Mouse (Mus musculus) liver, postnatal 0 days (tissue): Measurements from ENCODE around the gene 1810030O07Rik. TPM values are rescaled to one million over a fixed set of nuclear protein-coding genes. Genes with fewer than 3 reads are reported as not detected.
"Not testable (repeated sequence)": the region's sequence is repeated elsewhere in the genome, so short reads cannot be mapped to it uniquely, and the experiment has no call there.

Source experiments
- ATAC-seq: fragments of 200-750 bp; cut with Nextera tagmentation; 2 replicates; pipeline ENCODE4 v1.8.0; 2017; ENCODE audit warnings: mild to moderate bottlenecking, moderate library complexity
- DNase-seq: peaks from one replicate; pipeline ENCODE4 v3.0.0-alpha.2; 2016
- H3K27ac ChIP-seq: fragments of 300-500 bp; sonication (generic); 2 replicates; pipeline ENCODE4 v1.5.1; 2014; ENCODE audit warnings: antibody characterized with exemption, moderate library complexity, mild to moderate bottlenecking, low read depth
- H3K27me3 ChIP-seq: fragments of 300-500 bp; sonication (generic); 2 replicates; pipeline ENCODE4 v1.6.1; 2014; ENCODE audit warnings: low read length, control low read depth, mixed read lengths; ENCODE audit not compliant: insufficient read depth
- H3K36me3 ChIP-seq: fragments of 300-500 bp; sonication (generic); replicated peaks from 2 replicates; pipeline ENCODE4 v1.6.1; 2014; ENCODE audit warnings: mild to moderate bottlenecking, control low read depth, low read length, moderate library complexity, mixed read lengths; ENCODE audit not compliant: insufficient read depth
- H3K4me1 ChIP-seq: fragments of 300-500 bp; sonication (generic); 2 replicates; pipeline ENCODE4 v1.6.1; 2014; ENCODE audit warnings: antibody characterized with exemption, mild to moderate bottlenecking, control low read depth; ENCODE audit not compliant: insufficient read depth
- H3K4me2 ChIP-seq: fragments of 300-500 bp; sonication (generic); 2 replicates; pipeline ENCODE4 v1.6.1; 2014; ENCODE audit warnings: low read depth, mild to moderate bottlenecking, low read length, moderate library complexity, mixed read lengths
- H3K4me3 ChIP-seq: fragments of 300-500 bp; sonication (generic); 2 replicates; pipeline ENCODE4 v1.5.1; 2014; ENCODE audit warnings: low read depth, low read length
- H3K9ac ChIP-seq: fragments of 300-500 bp; sonication (generic); replicated peaks from 2 replicates; pipeline ENCODE4 v1.6.1; 2014; ENCODE audit warnings: mild to moderate bottlenecking, moderate library complexity
- H3K9me3 ChIP-seq: fragments of 300-500 bp; sonication (generic); 2 replicates; pipeline ENCODE4 v1.6.1; 2016; ENCODE audit warnings: mild to moderate bottlenecking, control low read depth, low read length, mixed read lengths
- CTCF ChIP-seq: sonication (generic); IDR thresholded peaks from 2 replicates; pipeline ENCODE4 v1.5.1; 2016; ENCODE audit warnings: antibody characterized with exemption, low read depth
- EP300 ChIP-seq: IDR thresholded peaks from 2 replicates; pipeline ENCODE4 v1.6.1; 2016; ENCODE audit warnings: antibody characterized with exemption, low read depth, mild to moderate bottlenecking
- WGBS: fragments of 180-500 bp; shearing (Covaris S2); extraction: QIAGEN DNeasy Blood & Tissue Kit; methylation state at CpG from one replicate; pipeline ENCODE4 v1.1.7; 2014; ENCODE audit not compliant: insufficient replicate concordance; 5-methylcytosine and 5-hydroxymethylcytosine counted together
- polyA plus RNA-seq: library from polyadenylated mRNA; unstranded; fragments of >200 nt; fragmentation: Nextera tagmentation; extraction: Ambion mirVana; gene quantifications from 2 replicates; pipeline ENCODE4 v1.2.1, GENCODE M21; 2015

The 1810030O07Rik gene
- polyA plus RNA-seq, 1 experiment from 2014 or later = 7.3 TPM

GRCm38 (mm10) chrX:12653879-12654278 is 19.6 kb downstream of the 1810030O07Rik start:
- no peaks in the 10 kb centered on the region for H3K4me1 ChIP-seq
- no peaks in the 10 kb centered on the region for H3K27me3 ChIP-seq
- no peak overlapping the region for H3K9ac ChIP-seq
- no peaks in the 10 kb centered on the region for H3K9me3 ChIP-seq
- ATAC-seq (no peak), DNase-seq (no peak)
- H3K27ac ChIP-seq = no peak overlapping the region
- no peak overlapping the region for H3K4me3 ChIP-seq
- TF ChIP-seq CTCF (no peak), EP300 (no peak)
- WGBS = 74% methylated on average over 2 of the region's 2 CpGs
- no peak overlapping the region for H3K4me2 ChIP-seq
- peaks cover 10% of the 10 kb centered on the region; the same call in 1 of the 2 replicates for H3K36me3 ChIP-seq

DNA sequence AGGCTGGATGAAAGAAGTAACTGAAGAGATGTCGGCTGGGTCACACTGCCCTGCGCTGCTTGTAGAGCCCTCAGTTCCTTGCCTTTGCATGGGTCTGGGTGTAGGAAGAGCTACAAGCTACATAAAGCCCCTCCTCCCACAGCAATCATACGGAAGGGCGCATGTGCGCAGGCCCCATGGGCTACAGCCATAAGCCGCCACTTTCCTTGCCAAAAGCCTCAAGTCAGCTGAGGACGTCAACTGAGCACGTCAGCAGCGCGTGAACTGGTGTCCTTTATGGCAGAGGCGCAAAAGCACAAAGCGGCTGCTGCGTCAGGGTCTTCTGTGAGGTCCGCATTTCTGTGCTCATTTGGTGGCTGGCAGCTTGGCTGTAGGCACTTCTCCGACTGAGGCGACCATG is 21.6 kb downstream of the 1810030O07Rik start:
- Histone ChIP-seq H3K36me3 (peaks cover 10% of the 10 kb centered on the region; the same call in 1 of the 2 replicates), H3K4me3 (no peak overlapping the region), H3K4me2 (no peak overlapping the region), H3K27me3 (no peaks in the 10 kb centered on the region), H3K9ac (no peak overlapping the region), H3K4me1 (no peaks in the 10 kb centered on the region), H3K9me3 (no peaks in the 10 kb centered on the region), H3K27ac (no peak overlapping the region)
- DNase-seq (no peak), ATAC-seq (no peak)
- no peak for TF ChIP-seq EP300
- TF ChIP-seq CTCF = no peak
- 81% methylated on average over 16 of the region's 16 CpGs for WGBS

DNA sequence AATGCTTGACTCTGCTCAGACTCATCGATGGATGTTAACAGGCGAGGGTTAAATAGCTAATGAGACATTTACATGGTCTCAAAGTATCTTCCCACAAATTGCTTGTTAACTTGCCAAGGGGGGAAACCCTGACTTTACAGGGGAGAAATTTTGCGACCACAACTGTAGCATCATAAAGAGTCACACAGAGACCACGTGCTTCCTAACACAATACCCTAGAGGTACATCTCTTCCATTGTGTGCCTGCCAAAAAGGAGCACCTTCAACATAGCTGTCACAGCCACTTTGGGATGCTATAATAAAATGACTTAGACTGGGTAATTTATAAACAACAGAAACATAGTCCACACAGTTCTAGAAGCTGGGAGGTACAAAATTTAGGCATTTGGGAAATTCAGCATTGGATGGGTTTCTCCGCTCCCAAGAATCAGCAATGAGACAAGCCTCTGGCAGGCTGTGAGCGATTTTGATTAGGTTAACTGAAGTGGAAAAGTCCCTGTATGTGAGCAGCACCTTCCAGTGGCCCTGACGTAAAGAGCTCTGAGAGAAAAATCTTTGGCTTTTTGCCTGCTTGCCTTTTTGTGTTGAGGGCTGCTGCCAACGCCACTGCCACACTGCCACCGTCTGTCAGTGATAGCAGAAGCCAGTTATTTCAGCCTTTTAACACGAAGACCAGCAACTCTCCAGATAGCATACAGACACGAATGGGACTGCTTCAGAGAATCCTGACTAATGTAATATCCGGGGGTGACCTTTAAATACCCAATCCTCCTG is 27.8 kb downstream of the 1810030O07Rik start:
- H3K27me3 ChIP-seq = no peaks in the 10 kb centered on the region
- 66% methylated on average over 12 of the region's 12 CpGs for WGBS
- H3K4me3 ChIP-seq = no peak overlapping the region
- H3K27ac ChIP-seq = no peak overlapping the region
- no peak for DNase-seq
- H3K4me1 ChIP-seq = no peaks in the 10 kb centered on the region
- H3K4me2 ChIP-seq = no peak overlapping the region
- no peak overlapping the region for H3K9ac ChIP-seq
- H3K9me3 ChIP-seq = no peaks in the 10 kb centered on the region
- TF ChIP-seq EP300 (no peak), CTCF (no peak)
- no peak for ATAC-seq
- no peaks in the 10 kb centered on the region for H3K36me3 ChIP-seq

DNA sequence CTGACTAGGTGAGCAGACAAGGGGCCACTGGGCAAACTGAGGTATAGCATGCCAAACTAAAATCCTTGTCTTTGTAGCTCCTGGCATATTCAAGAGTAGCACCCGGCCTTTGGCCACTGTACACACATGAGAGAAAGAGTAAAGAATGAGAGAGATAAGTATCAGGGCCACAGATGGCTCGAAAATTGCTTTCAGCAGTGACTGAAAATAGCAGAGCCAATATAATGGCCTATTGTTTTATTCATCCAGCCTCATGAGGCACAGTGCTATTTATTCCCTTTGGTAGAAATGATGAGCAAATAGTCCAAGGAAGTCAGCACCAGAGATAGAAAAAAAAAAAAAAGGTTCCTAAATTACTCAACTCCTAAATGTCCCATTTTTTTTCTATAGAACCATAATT is 28.5 kb downstream of the 1810030O07Rik start:
- DNase-seq (no peak), ATAC-seq (no peak)
- WGBS = 48% methylated on average over 2 of the region's 2 CpGs
- no peak overlapping the region for H3K9ac ChIP-seq
- H3K27ac ChIP-seq = no peak overlapping the region
- H3K4me3 ChIP-seq = no peak overlapping the region
- no peaks in the 10 kb centered on the region for H3K4me1 ChIP-seq
- no peaks in the 10 kb centered on the region for H3K9me3 ChIP-seq
- H3K4me2 ChIP-seq = no peak overlapping the region
- TF ChIP-seq EP300 (no peak), CTCF (no peak)
- H3K27me3 ChIP-seq = no peaks in the 10 kb centered on the region
- H3K36me3 ChIP-seq = no peaks in the 10 kb centered on the region

DNA sequence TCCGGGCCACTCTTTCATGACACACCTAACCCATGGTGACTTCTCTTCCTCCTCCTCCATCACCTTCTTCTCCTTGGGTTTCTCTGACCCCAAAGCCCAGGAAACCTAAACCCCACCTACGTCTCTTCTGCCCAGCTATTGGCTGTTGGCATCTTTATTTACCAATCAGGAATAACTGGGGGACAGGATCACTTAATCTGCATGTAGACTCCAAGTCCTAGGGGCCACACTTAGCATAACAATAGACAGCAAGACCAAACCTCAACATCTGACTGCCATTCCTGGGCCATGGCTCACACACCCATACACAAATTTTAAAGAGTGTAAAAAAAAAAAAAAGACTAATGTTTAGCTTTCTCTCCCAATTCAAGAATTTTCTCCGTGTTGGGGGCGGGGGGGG is 48.3 kb downstream of the 1810030O07Rik start:
- TF ChIP-seq CTCF (no peak), EP300 (no peak)
- ATAC-seq (no peak), DNase-seq (no peak)
- 58% methylated on average over 3 of the region's 4 CpGs for WGBS
- no peaks in the 10 kb centered on the region for H3K4me1 ChIP-seq
- H3K27me3 ChIP-seq = no peaks in the 10 kb centered on the region
- no peak overlapping the region for H3K27ac ChIP-seq
- H3K9ac ChIP-seq = no peak overlapping the region
- H3K4me2 ChIP-seq = no peak overlapping the region
- H3K36me3 ChIP-seq = no peaks in the 10 kb centered on the region
- no peaks in the 10 kb centered on the region for H3K9me3 ChIP-seq
- no peak overlapping the region for H3K4me3 ChIP-seq

DNA sequence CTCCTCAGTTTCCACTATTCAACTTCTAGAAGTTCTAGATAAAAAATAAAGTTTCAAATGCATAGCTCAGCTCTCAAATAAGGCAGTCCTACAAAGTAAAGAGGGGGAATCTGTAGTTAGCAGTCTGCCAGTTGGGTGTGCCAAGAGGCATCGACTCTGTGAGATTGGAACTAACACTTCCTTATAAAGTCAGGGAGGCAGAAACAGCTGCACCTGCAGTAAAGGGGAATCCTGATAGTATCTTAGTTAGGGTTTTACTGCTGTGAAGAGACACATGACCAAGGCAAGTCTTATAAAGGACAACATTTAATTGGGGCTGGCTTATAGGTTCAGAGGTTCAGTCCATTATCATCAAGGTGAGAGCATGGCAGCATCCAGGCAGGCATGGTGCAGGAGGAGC is 61.1 kb downstream of the 1810030O07Rik start:
- 87% methylated on average over 1 of the region's 1 CpGs for WGBS
- not testable (repeated sequence) for ATAC-seq, DNase-seq, H3K4me3 ChIP-seq, H3K27me3 ChIP-seq, H3K4me1 ChIP-seq, H3K9ac ChIP-seq, H3K9me3 ChIP-seq, H3K36me3 ChIP-seq, H3K27ac ChIP-seq, H3K4me2 ChIP-seq
